Mouse (Mus musculus): Measurements from ENCODE around the gene Kdm4d. TPM values are rescaled to one million over a fixed set of nuclear protein-coding genes. Genes with fewer than 3 reads are reported as not detected.

Kdm4d gene
- polyA plus RNA-seq (2016; fragmentation: Nextera tagmentation; extraction: Ambion mirVana), result 0.26 and 0.32 TPM in 2 replicates

GRCm38 (mm10) chr9:14500023-14500915 is at the start of gene Kdm4d, which contains the start of gene Cwc15:
Gene Kdm4d (minus strand): TSS chr9:14500482.
Gene Cwc15 (plus strand): TSS chr9:14500617.
- Histone ChIP-seq H3K4me1 (no peaks in the 10 kb centered on the region), H3K27ac (no peak within 1 kb of the TSS), H3K27me3 (replicated peaks) (no peaks in the 10 kb centered on the region), H3K9ac (peak within 1 kb of the TSS; percentile 70), H3K4me3 (peak within 1 kb of the TSS; percentile 79), H3K4me2 (replicated peaks) (peak within 1 kb of the TSS; percentile 80), H3K36me3 (peaks cover 29% of the 10 kb centered on the region), H3K9me3 (no peaks in the 10 kb centered on the region)
- under 1% methylated on average over 59 of the region's 59 CpGs for WGBS
- peak; percentile 99 for ATAC-seq (ENCODE audit: low FRiP score, low read depth)

GRCm38 (mm10) chr9:14548366-14548761 is 48.1 kb upstream of the Kdm4d start:
- H3K4me2 ChIP-seq (replicated peaks), result no peak overlapping the region
- H3K36me3 ChIP-seq, result peaks cover 76% of the 10 kb centered on the region
- no peaks in the 10 kb centered on the region for H3K9me3 ChIP-seq
- H3K9ac ChIP-seq, result no peak overlapping the region
- no peak overlapping the region for H3K4me3 ChIP-seq
- WGBS, result 78% methylated on average over 11 of the region's 11 CpGs
- no peak overlapping the region for H3K27ac ChIP-seq
- H3K4me1 ChIP-seq, result no peaks in the 10 kb centered on the region; the same call in 1 of the 2 replicates
- ATAC-seq (ENCODE audit: low FRiP score, low read depth), result no peak
- H3K27me3 ChIP-seq (replicated peaks), result no peaks in the 10 kb centered on the region

- Histone ChIP-seq H3K36me3 (peaks cover 78% of the 10 kb centered on the region), H3K27me3 (replicated peaks) (no peaks in the 10 kb centered on the region), H3K9me3 (no peaks in the 10 kb centered on the region), H3K4me1 (no peaks in the 10 kb centered on the region; the same call in 1 of the 2 replicates), H3K9ac (no peak overlapping the region), H3K4me2 (replicated peaks) (no peak overlapping the region), H3K4me3 (no peak overlapping the region), H3K27ac (no peak overlapping the region)
- no peak for ATAC-seq (ENCODE audit: low FRiP score, low read depth)
- WGBS, result 75% methylated on average over 12 of the region's 12 CpGs
Measured at GRCm38 (mm10) chr9:14547584-14548365, 47.5 kb upstream of the Kdm4d start.

GRCm38 (mm10) chr9:14544034-14544757 is 43.9 kb upstream of the Kdm4d start:
- Histone ChIP-seq H3K4me2 (replicated peaks) (no peak overlapping the region), H3K4me1 (no peaks in the 10 kb centered on the region; the same call in 1 of the 2 replicates), H3K27ac (no peak overlapping the region), H3K27me3 (replicated peaks) (no peaks in the 10 kb centered on the region), H3K4me3 (no peak overlapping the region), H3K36me3 (peaks cover 72% of the 10 kb centered on the region), H3K9ac (no peak overlapping the region), H3K9me3 (no peaks in the 10 kb centered on the region)
- 57% methylated on average over 9 of the region's 9 CpGs for WGBS
- ATAC-seq (ENCODE audit: low FRiP score, low read depth), result no peak

GRCm38 (mm10) chr9:14534833-14535456 is 34.7 kb upstream of the Kdm4d start:
- Histone ChIP-seq H3K4me3 (no peak overlapping the region), H3K4me1 (no peaks in the 10 kb centered on the region), H3K27ac (no peak overlapping the region), H3K9ac (no peak overlapping the region), H3K9me3 (no peaks in the 10 kb centered on the region), H3K4me2 (replicated peaks) (no peak overlapping the region), H3K36me3 (peaks cover 3% of the 10 kb centered on the region; the same call in 1 of the 2 replicates), H3K27me3 (replicated peaks) (no peaks in the 10 kb centered on the region)
- WGBS, result 92% methylated on average over 9 of the region's 9 CpGs
- ATAC-seq (ENCODE audit: low FRiP score, low read depth), result no peak

- Histone ChIP-seq H3K9me3 (no peaks in the 10 kb centered on the region), H3K4me3 (no peak overlapping the region), H3K9ac (no peak overlapping the region), H3K27ac (no peak overlapping the region), H3K36me3 (no peaks in the 10 kb centered on the region), H3K27me3 (replicated peaks) (no peaks in the 10 kb centered on the region), H3K4me1 (no peaks in the 10 kb centered on the region), H3K4me2 (replicated peaks) (no peak overlapping the region)
- ATAC-seq (ENCODE audit: low FRiP score, low read depth), result no peak
- 90% methylated on average over 2 of the region's 2 CpGs for WGBS
Measured at GRCm38 (mm10) chr9:14533659-14534058, 33.4 kb upstream of the Kdm4d start.

- Histone ChIP-seq H3K9ac (no peak overlapping the region), H3K4me1 (no peaks in the 10 kb centered on the region), H3K27ac (no peak overlapping the region), H3K36me3 (no peaks in the 10 kb centered on the region), H3K27me3 (replicated peaks) (no peaks in the 10 kb centered on the region), H3K9me3 (no peaks in the 10 kb centered on the region), H3K4me2 (replicated peaks) (no peak overlapping the region), H3K4me3 (no peak overlapping the region)
- peak; percentile 66; the same call in 1 of the 2 replicates for ATAC-seq (ENCODE audit: low FRiP score, low read depth)
- 27% methylated on average over 3 of the region's 3 CpGs for WGBS
Measured at GRCm38 (mm10) chr9:14532283-14532682, 32.0 kb upstream of the Kdm4d start.

- H3K9ac ChIP-seq, result no peak overlapping the region
- no peaks in the 10 kb centered on the region for H3K9me3 ChIP-seq
- no peak for ATAC-seq (ENCODE audit: low FRiP score, low read depth)
- H3K27me3 ChIP-seq (replicated peaks), result no peaks in the 10 kb centered on the region
- no peak overlapping the region for H3K4me2 ChIP-seq (replicated peaks)
- H3K4me3 ChIP-seq, result no peak overlapping the region
- no peaks in the 10 kb centered on the region for H3K4me1 ChIP-seq
- no peaks in the 10 kb centered on the region for H3K36me3 ChIP-seq
- 85% methylated on average over 5 of the region's 5 CpGs for WGBS
- no peak overlapping the region for H3K27ac ChIP-seq
Measured at GRCm38 (mm10) chr9:14530004-14530403, 29.7 kb upstream of the Kdm4d start.

- Histone ChIP-seq H3K4me2 (replicated peaks) (no peak overlapping the region), H3K9me3 (no peaks in the 10 kb centered on the region), H3K27ac (no peak overlapping the region), H3K9ac (no peak overlapping the region), H3K4me3 (no peak overlapping the region), H3K27me3 (replicated peaks) (no peaks in the 10 kb centered on the region), H3K36me3 (no peaks in the 10 kb centered on the region), H3K4me1 (no peaks in the 10 kb centered on the region)
- ATAC-seq (ENCODE audit: low FRiP score, low read depth), result 0 out of 2 replicates have a peak, but pooled peaks have one; percentile 33
- 15% methylated on average over 4 of the region's 4 CpGs for WGBS
Measured at GRCm38 (mm10) chr9:14523408-14524043, 23.2 kb upstream of the Kdm4d start.

- H3K9me3 ChIP-seq, result no peaks in the 10 kb centered on the region
- WGBS, result 64% methylated on average over 2 of the region's 2 CpGs
- no peak overlapping the region for H3K4me2 ChIP-seq (replicated peaks)
- no peak overlapping the region for H3K4me3 ChIP-seq
- no peak for ATAC-seq (ENCODE audit: low FRiP score, low read depth)
- no peak overlapping the region for H3K27ac ChIP-seq
- H3K9ac ChIP-seq, result no peak overlapping the region
- no peaks in the 10 kb centered on the region for H3K27me3 ChIP-seq (replicated peaks)
- no peaks in the 10 kb centered on the region for H3K36me3 ChIP-seq
- H3K4me1 ChIP-seq, result no peaks in the 10 kb centered on the region
Measured at GRCm38 (mm10) chr9:14521695-14522094, 21.4 kb upstream of the Kdm4d start.

- Histone ChIP-seq H3K9ac (no peak overlapping the region), H3K4me2 (replicated peaks) (no peak overlapping the region), H3K36me3 (no peaks in the 10 kb centered on the region), H3K27ac (no peak overlapping the region), H3K4me3 (no peak overlapping the region), H3K27me3 (replicated peaks) (no peaks in the 10 kb centered on the region), H3K4me1 (no peaks in the 10 kb centered on the region), H3K9me3 (no peaks in the 10 kb centered on the region)
- WGBS, result 77% methylated on average over 3 of the region's 3 CpGs
- no peak for ATAC-seq (ENCODE audit: low FRiP score, low read depth)
Measured at GRCm38 (mm10) chr9:14520971-14521670, 20.8 kb upstream of the Kdm4d start.
